Mouse (Mus musculus) testis, adult 2 months (tissue): ENCODE data around the gene Btnl6.
"Not testable (repeated sequence)": the region's sequence is repeated elsewhere in the genome, so short reads cannot be mapped to it uniquely, and the experiment has no call there.

ENCODE experiments used
- CTCF ChIP-seq: fragments of 200-500 bp; IDR thresholded peaks from 2 replicates; pipeline ENCODE4 v1.5.1; 2012; ENCODE audit warnings: low read depth, mild to moderate bottlenecking, inconsistent platforms, low read length, moderate library complexity; ENCODE audit not compliant: control insufficient read depth, insufficient read depth, insufficient replicate concordance
- POLR2A ChIP-seq: fragments of 200-500 bp; IDR thresholded peaks from 2 replicates; pipeline ENCODE4 v1.6.1; 2012; ENCODE audit warnings: low read depth, mild to moderate bottlenecking, inconsistent platforms, low read length, moderate library complexity; ENCODE audit not compliant: control insufficient read depth

DNA sequence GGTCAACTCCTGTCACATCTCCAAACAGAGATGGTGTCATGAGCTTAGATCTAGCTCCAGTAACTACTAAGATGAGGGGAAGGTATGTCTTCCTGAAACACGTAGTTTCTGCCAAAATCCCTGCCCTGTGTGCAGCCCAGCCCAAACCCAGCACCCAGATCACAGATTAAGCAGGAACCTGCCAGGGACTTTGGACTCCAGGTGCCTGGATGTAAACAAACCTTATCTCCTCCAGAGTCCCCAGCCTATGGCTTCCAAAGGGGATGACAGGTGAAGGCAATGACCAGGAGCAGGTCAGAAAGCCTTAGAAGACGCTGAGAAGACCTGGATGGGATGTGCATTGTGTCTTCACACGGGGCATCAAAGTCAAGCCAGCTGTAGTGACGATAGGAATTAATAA lies 19.4 kb downstream of the Btnl6 start:
- TF ChIP-seq CTCF, POLR2A: not testable (repeated sequence)
